Mouse (Mus musculus) forebrain, embryonic 11.5 days (tissue): ENCODE measurements at regions not wholly inside any gene's neighbourhood (a gene's known extent, or its start where the extent isn't known, plus 50 kb on each side); places are given as distances from the start of the nearest gene placed in this dataset.
"Not testable (repeated sequence)": the region's sequence is repeated elsewhere in the genome, so short reads cannot be mapped to it uniquely, and the experiment has no call there.

ENCODE experiments used
- ATAC-seq: fragments of 200-750 bp; cut with Nextera tagmentation; replicated peaks from 2 replicates; pipeline ENCODE4 v1.8.0; 2017; ENCODE audit warnings: moderate TSS enrichment; ENCODE audit not compliant: low FRiP score
- DNase-seq: peaks from one replicate; pipeline ENCODE4 v3.0.0-alpha.2; 2017; ENCODE audit warnings: low spot score
- H3K27ac ChIP-seq: fragments of 300-500 bp; sonication (generic); 2 replicates; pipeline ENCODE4 v1.5.1; 2014; ENCODE audit warnings: low read depth, low read length
- H3K27me3 ChIP-seq: fragments of 300-500 bp; sonication (generic); 2 replicates; pipeline ENCODE4 v1.6.1; 2014; ENCODE audit warnings: mild to moderate bottlenecking, low read length, mixed read lengths; ENCODE audit not compliant: control insufficient read depth, insufficient read depth
- H3K36me3 ChIP-seq: fragments of 300-500 bp; sonication (generic); 2 replicates; pipeline ENCODE4 v1.6.1; 2014; ENCODE audit warnings: mild to moderate bottlenecking, low read length, moderate library complexity, mixed read lengths; ENCODE audit not compliant: control insufficient read depth, insufficient read depth
- H3K4me1 ChIP-seq: fragments of 300-500 bp; sonication (generic); replicated peaks from 2 replicates; pipeline ENCODE4 v1.6.1; 2014; ENCODE audit warnings: low read length, mixed read lengths; ENCODE audit not compliant: control insufficient read depth, insufficient read depth
- H3K4me2 ChIP-seq: fragments of 300-500 bp; sonication (generic); 2 replicates; pipeline ENCODE4 v1.6.1; 2014; ENCODE audit warnings: low read depth, mild to moderate bottlenecking, low read length, moderate library complexity, mixed read lengths; ENCODE audit not compliant: severe bottlenecking
- H3K4me3 ChIP-seq: fragments of 300-500 bp; sonication (generic); 2 replicates; pipeline ENCODE4 v1.5.1; 2014; ENCODE audit warnings: low read depth, low read length
- H3K9ac ChIP-seq: fragments of 300-500 bp; sonication (generic); 2 replicates; pipeline ENCODE4 v1.6.1; 2014; ENCODE audit warnings: low read length
- H3K9me3 ChIP-seq: fragments of 300-500 bp; sonication (generic); 2 replicates; pipeline ENCODE4 v1.6.1; 2016; ENCODE audit warnings: low read length, mixed read lengths; ENCODE audit not compliant: control insufficient read depth
- WGBS: fragments of 180-500 bp; shearing (Covaris S2); extraction: QIAGEN DNeasy Blood & Tissue Kit; methylation state at CpG from one replicate; pipeline ENCODE4 v1.1.7; 2014; 5-methylcytosine and 5-hydroxymethylcytosine counted together

DNA sequence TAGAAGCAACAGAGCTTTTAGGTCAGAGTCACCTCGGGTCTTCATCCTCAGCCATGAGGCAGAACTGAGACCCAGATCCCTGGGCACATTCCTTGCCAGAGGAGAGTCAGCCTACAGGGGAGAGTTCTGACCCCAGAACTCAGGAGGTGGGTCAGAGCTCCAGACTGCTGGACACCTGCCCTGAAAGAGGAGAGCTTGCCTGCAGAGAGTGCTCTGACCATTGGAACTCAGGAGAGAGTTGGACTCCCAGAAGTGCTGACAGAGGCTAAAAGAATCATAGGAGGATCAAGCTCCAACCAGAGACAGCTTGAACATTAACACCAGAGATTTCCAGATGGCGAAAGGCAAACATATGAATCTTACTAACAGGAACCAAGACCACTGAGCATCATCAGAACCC is 211.4 kb downstream of the Akain1 start:
- H3K4me2 ChIP-seq, H3K27ac ChIP-seq, H3K27me3 ChIP-seq, H3K36me3 ChIP-seq, H3K9me3 ChIP-seq, DNase-seq, H3K4me1 ChIP-seq, H3K4me3 ChIP-seq, ATAC-seq, H3K9ac ChIP-seq: not testable (repeated sequence)
- WGBS = 89% methylated on average over 2 of the region's 2 CpGs

DNA sequence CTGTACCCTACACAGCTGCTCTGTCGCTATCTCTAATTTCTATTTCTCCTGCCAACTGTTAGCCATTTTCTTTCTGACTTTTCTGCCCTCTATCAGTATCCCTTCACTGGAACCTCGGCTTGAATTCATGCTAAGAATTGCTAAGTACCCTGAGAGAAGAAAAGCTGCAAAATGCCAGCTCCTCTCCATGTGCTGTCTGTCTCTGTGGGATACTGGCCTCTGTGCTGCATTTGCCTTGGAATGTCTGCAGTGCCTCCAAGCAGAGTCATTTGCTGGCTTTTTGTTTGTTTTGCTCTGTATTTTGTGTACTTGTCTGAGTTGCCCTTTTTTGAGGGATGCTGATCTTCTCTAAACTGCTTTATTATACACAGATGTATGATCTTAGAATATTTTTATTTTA is 215.5 kb downstream of the Akain1 start:
- Histone ChIP-seq H3K9ac (no peak overlapping the region), H3K36me3 (no peaks in the 10 kb centered on the region), H3K27me3 (no peaks in the 10 kb centered on the region), H3K27ac (no peak overlapping the region), H3K4me1 (no peaks in the 10 kb centered on the region), H3K4me3 (no peak overlapping the region), H3K9me3 (no peaks in the 10 kb centered on the region), H3K4me2 (no peak overlapping the region)
- WGBS = 53% methylated on average over 2 of the region's 2 CpGs
- DNase-seq (no peak), ATAC-seq (no peak)

DNA sequence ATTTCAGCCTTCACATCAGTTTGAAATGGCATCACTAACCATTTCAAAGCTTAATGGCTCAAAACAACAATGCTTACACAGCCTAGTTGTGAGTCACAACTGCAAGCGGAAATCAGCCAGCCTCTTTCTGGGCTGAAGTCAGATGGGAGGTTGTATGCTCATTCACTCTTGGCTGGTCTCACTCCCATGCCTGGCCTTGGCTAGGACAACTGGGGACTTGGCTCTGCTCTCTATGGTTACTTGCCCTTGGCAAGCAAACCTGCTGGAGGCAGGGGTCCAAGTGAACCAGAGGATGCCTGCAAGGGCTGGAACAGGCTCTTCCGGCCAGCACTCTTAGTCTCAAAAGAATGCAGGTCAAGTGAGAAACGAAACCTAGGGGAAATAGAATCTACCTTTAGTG is 233.4 kb downstream of the Akain1 start:
- Histone ChIP-seq H3K9ac (no peak overlapping the region), H3K27ac (no peak overlapping the region), H3K36me3 (no peaks in the 10 kb centered on the region), H3K4me2 (no peak overlapping the region), H3K27me3 (no peaks in the 10 kb centered on the region), H3K4me1 (no peaks in the 10 kb centered on the region), H3K9me3 (no peaks in the 10 kb centered on the region), H3K4me3 (no peak overlapping the region)
- DNase-seq = no peak
- 84% methylated on average over 3 of the region's 3 CpGs for WGBS
- no peak for ATAC-seq

DNA sequence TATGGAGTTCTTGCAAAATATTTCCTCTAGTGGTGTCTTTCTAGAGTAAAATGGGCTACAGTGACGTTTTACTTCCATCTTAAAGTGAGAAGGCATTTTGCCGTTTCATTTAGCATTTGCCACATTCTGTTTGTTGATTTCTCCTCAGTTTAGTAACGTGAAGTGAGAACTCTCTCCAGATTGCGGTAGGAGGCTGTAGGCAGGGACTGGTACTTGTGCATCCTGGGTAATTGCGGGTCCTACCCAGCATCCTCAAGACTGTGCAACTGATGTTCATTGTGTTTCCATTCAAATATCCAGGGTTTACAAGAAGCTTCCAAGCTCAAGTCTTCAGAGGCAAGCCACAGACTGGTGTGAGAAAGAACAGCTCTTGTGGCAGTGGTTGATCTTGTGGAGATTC is 244.0 kb downstream of the Akain1 start:
- DNase-seq = no peak
- Histone ChIP-seq H3K9me3 (no peaks in the 10 kb centered on the region), H3K4me2 (no peak overlapping the region), H3K4me1 (no peaks in the 10 kb centered on the region), H3K27ac (no peak overlapping the region), H3K4me3 (no peak overlapping the region), H3K36me3 (no peaks in the 10 kb centered on the region), H3K27me3 (no peaks in the 10 kb centered on the region), H3K9ac (no peak overlapping the region)
- ATAC-seq = no peak
- 88% methylated on average over 5 of the region's 5 CpGs for WGBS

DNA sequence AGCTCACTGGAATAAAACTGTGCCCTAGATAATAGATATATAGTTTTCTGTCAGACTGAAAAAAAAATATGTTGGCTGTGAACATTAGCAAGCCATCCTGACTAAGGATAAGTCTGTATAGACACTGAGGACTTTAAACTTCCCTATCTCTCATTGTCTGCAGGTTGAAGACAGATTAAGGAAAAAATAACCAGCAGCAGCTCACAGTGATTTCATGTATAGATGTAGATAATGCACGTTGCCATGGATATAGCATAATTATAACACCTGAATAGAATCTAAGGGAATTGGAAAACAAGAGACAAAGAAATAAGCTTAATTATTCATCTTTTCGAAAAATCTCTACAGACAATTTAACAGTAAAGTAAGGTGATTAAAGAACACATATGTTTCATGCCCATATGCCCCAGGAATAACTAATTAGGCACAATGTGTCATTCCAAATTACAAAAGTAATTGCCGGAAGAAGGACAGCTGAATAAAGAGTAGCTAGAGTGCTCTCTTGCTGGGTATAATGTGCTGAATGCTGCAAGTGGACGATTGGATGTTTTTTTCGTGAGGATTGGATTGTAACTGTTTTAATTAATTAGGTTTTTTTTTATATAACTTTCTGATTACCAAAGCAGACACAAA is 246.6 kb downstream of the Akain1 start:
- 27% methylated on average over 5 of the region's 5 CpGs for WGBS
- Histone ChIP-seq H3K27me3 (no peaks in the 10 kb centered on the region), H3K27ac (no peak overlapping the region), H3K4me1 (no peaks in the 10 kb centered on the region), H3K9me3 (no peaks in the 10 kb centered on the region), H3K4me3 (no peak overlapping the region), H3K9ac (no peak overlapping the region), H3K36me3 (no peaks in the 10 kb centered on the region), H3K4me2 (no peak overlapping the region)
- ATAC-seq (peak; percentile 75), DNase-seq (no peak)

DNA sequence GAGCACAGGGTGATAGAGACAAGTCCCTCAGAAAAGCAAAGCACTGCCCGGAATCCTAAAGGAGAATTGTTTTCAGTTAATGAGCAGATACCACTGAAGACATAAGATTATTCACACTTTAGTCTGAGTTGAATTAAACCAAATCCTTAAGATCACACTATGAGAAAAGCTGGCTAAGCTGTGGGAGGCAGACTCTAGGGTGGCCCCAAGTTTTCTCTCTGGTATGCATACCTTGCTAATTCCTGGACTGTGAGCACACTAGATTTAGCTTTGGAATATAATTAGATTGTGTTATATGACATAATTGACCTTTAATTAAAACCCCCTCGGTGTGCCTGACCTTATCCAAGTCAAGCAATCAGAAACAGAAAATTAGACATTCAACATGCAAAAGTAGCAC is 247.3 kb downstream of the Akain1 start:
- Histone ChIP-seq H3K9ac (no peak overlapping the region), H3K4me1 (no peaks in the 10 kb centered on the region), H3K27ac (no peak overlapping the region), H3K4me3 (no peak overlapping the region), H3K36me3 (no peaks in the 10 kb centered on the region), H3K4me2 (no peak overlapping the region), H3K27me3 (no peaks in the 10 kb centered on the region), H3K9me3 (no peaks in the 10 kb centered on the region)
- WGBS = 17% methylated on average over 2 of the region's 2 CpGs
- DNase-seq = no peak
- ATAC-seq = peak; percentile 55

DNA sequence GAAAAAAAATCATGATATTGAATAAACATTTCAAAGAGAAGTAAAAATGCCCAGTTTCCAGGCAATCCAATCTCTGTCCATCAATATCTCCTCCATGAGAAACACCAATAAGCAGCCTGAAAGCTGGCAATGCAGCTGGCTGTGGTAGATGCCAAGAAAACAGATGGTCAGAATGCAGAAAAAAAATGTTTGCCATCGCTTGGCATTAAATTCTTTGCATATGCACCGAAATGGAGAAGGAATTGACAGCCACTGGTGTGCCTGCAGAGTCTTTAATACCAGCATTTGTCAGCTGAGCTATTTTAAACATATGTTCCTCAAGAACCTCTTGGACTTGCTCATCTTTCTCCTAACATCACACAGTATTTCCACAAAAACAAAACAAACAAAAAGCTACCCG is 256.2 kb downstream of the Akain1 start:
- H3K4me1 ChIP-seq = no peaks in the 10 kb centered on the region
- H3K9me3 ChIP-seq = no peaks in the 10 kb centered on the region
- H3K27ac ChIP-seq = no peak overlapping the region
- DNase-seq (no peak), ATAC-seq (no peak)
- H3K27me3 ChIP-seq = no peaks in the 10 kb centered on the region
- H3K9ac ChIP-seq = no peak overlapping the region
- no peak overlapping the region for H3K4me2 ChIP-seq
- no peak overlapping the region for H3K4me3 ChIP-seq
- H3K36me3 ChIP-seq = no peaks in the 10 kb centered on the region
- WGBS = 88% methylated on average over 3 of the region's 3 CpGs

DNA sequence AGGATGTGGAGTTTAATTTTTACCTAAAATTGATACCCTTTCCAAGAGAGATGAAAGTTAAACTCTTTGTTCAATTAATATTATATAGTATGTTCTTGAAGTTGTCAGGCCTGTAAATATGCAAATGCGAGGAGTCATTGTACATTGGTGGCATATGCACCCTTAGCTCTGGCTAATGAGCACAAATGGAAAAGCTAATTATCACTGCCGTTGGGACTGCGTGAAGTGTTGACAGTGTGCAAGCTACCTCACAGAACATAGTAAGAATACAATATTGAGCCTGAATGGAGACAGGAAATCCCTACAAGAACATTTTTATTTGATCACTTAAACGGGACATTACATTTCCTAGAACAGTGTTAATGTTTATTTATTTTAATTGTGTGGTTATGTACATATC is 241.5 kb upstream of the Dlgap1 start:
- H3K4me1 ChIP-seq = no peaks in the 10 kb centered on the region
- no peak for DNase-seq
- 77% methylated on average over 4 of the region's 4 CpGs for WGBS
- H3K4me2 ChIP-seq = no peak overlapping the region
- no peaks in the 10 kb centered on the region for H3K36me3 ChIP-seq
- no peak overlapping the region for H3K27ac ChIP-seq
- H3K27me3 ChIP-seq = no peaks in the 10 kb centered on the region
- H3K9me3 ChIP-seq = no peaks in the 10 kb centered on the region
- no peak overlapping the region for H3K4me3 ChIP-seq
- ATAC-seq = peak; percentile 60
- no peak overlapping the region for H3K9ac ChIP-seq

DNA sequence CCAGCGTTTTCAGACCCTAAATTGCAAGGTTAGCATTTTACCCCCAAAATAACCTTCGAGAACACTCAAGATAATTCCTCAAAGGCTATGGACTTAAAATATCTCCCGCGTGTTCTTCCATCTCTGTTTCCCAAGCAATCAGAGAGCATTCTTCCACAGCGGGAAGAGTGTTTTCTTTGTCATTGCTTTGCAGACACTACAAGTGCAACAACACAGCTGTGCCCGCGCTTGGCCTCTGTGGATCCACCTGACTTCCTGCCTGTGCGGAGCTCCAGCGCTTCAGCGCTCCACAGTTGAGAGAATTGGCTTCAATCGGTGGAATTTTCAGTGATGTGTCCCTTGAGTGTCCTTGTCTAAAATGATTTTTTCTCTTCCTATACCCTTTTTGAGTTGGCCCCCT is 235.9 kb upstream of the Dlgap1 start:
- Histone ChIP-seq H3K4me2 (no peak overlapping the region), H3K36me3 (no peaks in the 10 kb centered on the region), H3K9me3 (no peaks in the 10 kb centered on the region), H3K9ac (no peak overlapping the region), H3K27me3 (no peaks in the 10 kb centered on the region), H3K4me3 (no peak overlapping the region), H3K4me1 (no peaks in the 10 kb centered on the region), H3K27ac (no peak overlapping the region)
- WGBS = 90% methylated on average over 11 of the region's 11 CpGs
- ATAC-seq (no peak), DNase-seq (no peak)
